Mouse (Mus musculus): ENCODE measurements around the gene Herc4.

DNA sequence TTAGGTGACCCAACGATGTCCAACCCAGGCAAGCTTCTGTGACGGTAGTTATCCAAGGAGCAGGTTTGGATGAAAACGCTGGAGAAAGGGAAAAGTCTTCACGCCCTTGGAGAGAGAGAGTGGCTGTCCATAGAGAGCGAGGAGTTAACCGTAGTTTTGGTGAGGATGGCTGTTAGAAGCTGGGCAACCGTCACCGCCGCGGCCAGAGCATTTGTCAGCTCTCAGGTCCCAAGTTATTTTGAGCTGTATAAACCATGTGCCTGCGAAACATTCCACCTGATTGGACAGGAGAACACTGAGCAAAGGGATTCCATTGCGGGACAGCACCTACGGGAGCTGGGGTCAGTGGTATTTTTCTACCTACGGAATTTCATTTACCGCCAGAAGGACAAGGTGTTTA, 39.9 kb upstream of the Herc4 start, which contains the start of gene Mypn:
- TF ChIP-seq CTCF (IDR thresholded peaks at IDR 0.05) (no peak), EP300 (IDR thresholded peaks at IDR 0.05) (no peak)
